Mouse (Mus musculus) left cerebral cortex, adult 6 months (tissue): ENCODE data around the gene Ranbp3l. TPM values are rescaled to one million over a fixed set of nuclear protein-coding genes. Genes with fewer than 3 reads are reported as not detected.

ENCODE experiments used
- long read RNA-seq, 2 experiments: library from polyadenylated mRNA; unstranded; transcript quantifications; one replicate each; pipeline ENCODE4 v2.0.0; 2019 to 2020
- polyA plus RNA-seq: library from polyadenylated mRNA; unstranded; fragments of <200 nt; fragmentation: Nextera tagmentation; gene quantifications from 2 replicates; pipeline ENCODE4 v1.2.3, GENCODE M21; 2021

Ranbp3l gene
- 6.2 and 8.7 TPM in 2 replicates for polyA plus RNA-seq
- long read RNA-seq, experiment 1, partial matches to known transcripts = 1 of 6 reads
- long read RNA-seq, experiment 1, other reads (novel, unspliced or antisense) = 3 of 6 reads
- long read RNA-seq, experiment 2, partial matches to known transcripts = 0 of 5 reads
- long read RNA-seq, experiment 2, other reads (novel, unspliced or antisense) = 4 of 5 reads

DNA sequence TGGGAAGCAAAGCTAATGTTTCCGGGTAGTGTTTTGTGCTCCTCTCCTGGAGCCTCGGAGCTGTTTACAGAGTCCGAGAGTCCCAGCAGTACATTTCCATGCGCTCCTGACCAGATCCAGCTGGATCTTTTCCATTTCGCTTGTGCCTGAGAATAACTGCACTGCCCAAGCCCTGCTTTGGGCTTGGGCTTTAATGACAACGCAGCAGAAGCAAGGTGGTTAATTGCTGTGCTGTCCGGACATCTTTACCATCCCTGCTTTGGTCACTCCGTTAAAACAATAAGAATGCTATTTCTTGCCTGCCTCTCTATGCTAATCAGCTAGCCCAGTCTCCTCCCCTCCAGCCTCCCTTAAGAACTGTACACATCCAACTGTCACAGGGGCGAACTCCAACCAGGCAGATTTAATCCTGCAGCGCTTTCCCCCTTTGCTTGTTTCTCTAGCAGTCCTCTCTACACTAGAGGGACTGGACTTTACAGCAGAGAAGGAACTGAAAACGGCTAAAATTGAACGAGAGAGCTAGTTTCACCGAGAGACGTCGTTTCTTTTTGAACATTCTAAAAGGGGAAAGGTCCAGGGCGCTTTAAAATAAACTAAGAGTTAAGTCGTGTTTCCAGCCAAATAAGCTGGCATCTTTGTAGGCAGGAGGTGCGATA lies at the start of gene Ranbp3l:
TSS of gene Ranbp3l (plus strand) at position 377 of the 656 bp plus-strand sequence.

DNA sequence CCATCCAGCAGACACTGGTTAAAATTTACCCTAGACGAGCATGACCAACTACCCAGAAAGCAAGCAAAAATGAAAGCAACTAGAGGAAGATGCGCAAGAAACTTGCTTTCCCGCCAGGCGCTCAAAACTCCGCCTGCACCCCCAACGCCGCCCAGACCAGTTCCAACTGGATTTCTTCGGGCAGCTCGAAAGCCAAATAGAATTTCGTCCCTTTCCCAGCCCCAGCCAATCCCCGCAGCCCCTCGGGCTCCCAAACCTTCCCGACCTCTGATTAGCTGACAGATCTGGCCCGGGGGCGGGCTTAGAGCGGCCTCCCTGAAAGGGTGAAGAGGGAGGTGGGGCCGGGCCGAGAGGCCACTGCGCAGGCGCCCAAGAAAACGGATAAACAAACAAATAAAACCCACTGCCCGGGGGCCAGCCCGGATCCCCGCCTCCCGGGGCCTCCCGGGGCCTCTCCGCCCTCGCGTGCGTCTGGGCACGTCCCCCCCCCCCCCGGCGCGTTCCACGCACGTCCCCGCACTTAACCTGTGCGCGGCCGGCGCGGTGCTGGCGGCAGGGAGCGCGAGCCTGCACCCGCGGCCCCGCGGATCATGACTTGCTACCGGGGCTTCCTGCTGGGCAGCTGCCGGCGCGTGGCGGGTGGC lies 103.3 kb downstream of the Ranbp3l start, which contains the start of gene Nadk2:
TSS of gene Nadk2 (plus strand) at position 349 of the 644 bp plus-strand sequence.

Other genes starting within 250 kb of the Ranbp3l start
- gene Nadk2, start 103.3 kb downstream of the Ranbp3l start, polyA plus RNA-seq = 14.9 and 24.9 TPM in 2 replicates
- 8.2 and 9.5 TPM in 2 replicates for gene Lmbrd2, start 172.6 kb downstream of the Ranbp3l start, polyA plus RNA-seq
- 1.3 and 1.5 TPM in 2 replicates for gene Skp2, start 187.5 kb downstream of the Ranbp3l start, polyA plus RNA-seq